Mouse (Mus musculus): ENCODE results near the gene Parva. TPM values are rescaled to one million over a fixed set of nuclear protein-coding genes. Genes with fewer than 3 reads are reported as not detected.

Parva gene
- total and polyA plus RNA-seq, 2 experiments from 2014 or later = 17.6 to 19.1 TPM

DNA sequence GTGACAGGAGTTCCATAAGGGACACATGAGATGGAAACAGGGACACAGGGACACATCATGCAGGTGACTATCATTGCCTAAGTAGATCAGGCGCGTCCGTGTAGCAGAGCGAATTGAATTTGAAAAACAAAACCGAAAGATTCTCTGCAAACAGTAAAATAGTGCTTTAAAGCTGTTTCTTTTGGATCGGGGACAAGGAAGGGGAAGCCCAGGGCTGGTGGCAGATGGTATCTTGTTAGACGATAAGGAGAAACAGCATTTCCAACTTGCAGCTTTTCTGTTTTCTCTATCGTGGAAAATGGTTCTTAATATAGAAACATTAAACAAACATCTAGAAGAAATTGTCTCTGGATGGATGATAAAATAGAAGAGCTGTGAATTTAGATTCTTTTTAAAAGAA is 21.7 kb upstream of the Parva start:
- Histone ChIP-seq H3K4me1 (ENCODE audit: insufficient read depth) (peaks cover 15% of the 10 kb centered on the region), H3K4me2 (ENCODE audit: low read depth) (no peak overlapping the region), H3K27ac (ENCODE audit: low read depth, low read length) (no peak overlapping the region), H3K27me3 (ENCODE audit: insufficient read depth, low read length) (no peaks in the 10 kb centered on the region), H3K36me3 (ENCODE audit: insufficient read depth) (no peaks in the 10 kb centered on the region), H3K9me3 (ENCODE audit: low read length) (no peaks in the 10 kb centered on the region), H3K9ac (no peak overlapping the region), H3K4me3 (ENCODE audit: low read depth, low read length) (no peak overlapping the region)
- DNase-seq = peak; percentile 81
- peak; percentile 63; the same call in 1 of the 2 replicates for ATAC-seq
- 46% methylated on average over 8 of the region's 8 CpGs for WGBS
- no peak for TF ChIP-seq CTCF (IDR thresholded peaks at IDR 0.05; ENCODE audit: low read depth)

- 17% methylated on average over 7 of the region's 7 CpGs for WGBS
- H3K9ac ChIP-seq = no peak overlapping the region
- peak; percentile 77 for DNase-seq
Measured at GRCm38 (mm10) chr7:112407597-112407996, 19.7 kb upstream of the Parva start.

GRCm38 (mm10) chr7:112409991-112410390 is 17.3 kb upstream of the Parva start:
- DNase-seq (no peak), ATAC-seq (no peak)
- Histone ChIP-seq H3K9ac (no peak overlapping the region), H3K4me2 (ENCODE audit: low read depth) (no peak overlapping the region), H3K4me1 (ENCODE audit: insufficient read depth) (peaks cover 15% of the 10 kb centered on the region), H3K27me3 (ENCODE audit: insufficient read depth, low read length) (no peaks in the 10 kb centered on the region), H3K4me3 (ENCODE audit: low read depth, low read length) (no peak overlapping the region), H3K9me3 (ENCODE audit: low read length) (no peaks in the 10 kb centered on the region), H3K36me3 (ENCODE audit: insufficient read depth) (no peaks in the 10 kb centered on the region), H3K27ac (ENCODE audit: low read depth, low read length) (no peak overlapping the region)
- TF ChIP-seq CTCF (IDR thresholded peaks at IDR 0.05; ENCODE audit: low read depth) = no peak
- 80% methylated on average over 3 of the region's 3 CpGs for WGBS

More at GRCm38 (mm10) chr7:112407597-112407996, 19.7 kb upstream of the Parva start:
- no peaks in the 10 kb centered on the region for H3K9me3 ChIP-seq (ENCODE audit: low read length)
- H3K4me1 ChIP-seq (ENCODE audit: insufficient read depth) = peaks cover 15% of the 10 kb centered on the region
- ATAC-seq = peak; percentile 67
- no peak overlapping the region for H3K4me3 ChIP-seq (ENCODE audit: low read depth, low read length)
- H3K27ac ChIP-seq (ENCODE audit: low read depth, low read length) = peak overlapping the region; percentile 37; the same call in 1 of the 2 replicates
- H3K36me3 ChIP-seq (ENCODE audit: insufficient read depth) = no peaks in the 10 kb centered on the region
- no peaks in the 10 kb centered on the region for H3K27me3 ChIP-seq (ENCODE audit: insufficient read depth, low read length)
- H3K4me2 ChIP-seq (ENCODE audit: low read depth) = no peak overlapping the region
- no peak for TF ChIP-seq CTCF (IDR thresholded peaks at IDR 0.05; ENCODE audit: low read depth)

DNA sequence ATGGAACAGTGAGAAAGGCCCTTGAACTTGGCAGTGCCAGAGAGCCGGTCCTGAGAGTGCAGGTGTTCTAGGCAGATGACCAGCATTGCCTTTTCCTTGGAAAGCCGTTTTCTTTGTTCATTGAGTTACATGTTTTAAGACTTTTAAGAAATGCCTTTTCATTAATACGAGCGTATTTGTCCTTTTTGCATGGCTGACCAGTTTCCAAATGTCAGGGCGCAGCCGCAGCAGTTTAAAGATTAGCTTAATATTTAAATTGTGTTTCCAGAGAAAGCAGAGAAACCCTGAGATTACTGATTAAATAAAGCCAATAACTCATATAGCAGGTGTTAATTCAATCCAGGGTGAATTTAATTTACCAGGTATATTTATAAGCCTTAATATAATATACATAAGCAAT is 14.0 kb upstream of the Parva start:
- Histone ChIP-seq H3K4me3 (ENCODE audit: low read depth, low read length) (no peak overlapping the region), H3K27me3 (ENCODE audit: insufficient read depth, low read length) (no peaks in the 10 kb centered on the region), H3K27ac (ENCODE audit: low read depth, low read length) (no peak overlapping the region), H3K4me2 (ENCODE audit: low read depth) (no peak overlapping the region), H3K4me1 (ENCODE audit: insufficient read depth) (peaks cover 8% of the 10 kb centered on the region; the same call in 1 of the 2 replicates), H3K9me3 (ENCODE audit: low read length) (no peaks in the 10 kb centered on the region), H3K9ac (no peak overlapping the region), H3K36me3 (ENCODE audit: insufficient read depth) (no peaks in the 10 kb centered on the region)
- WGBS = 82% methylated on average over 6 of the region's 6 CpGs
- DNase-seq (no peak), ATAC-seq (no peak)
- TF ChIP-seq CTCF (IDR thresholded peaks at IDR 0.05; ENCODE audit: low read depth) = no peak

DNA sequence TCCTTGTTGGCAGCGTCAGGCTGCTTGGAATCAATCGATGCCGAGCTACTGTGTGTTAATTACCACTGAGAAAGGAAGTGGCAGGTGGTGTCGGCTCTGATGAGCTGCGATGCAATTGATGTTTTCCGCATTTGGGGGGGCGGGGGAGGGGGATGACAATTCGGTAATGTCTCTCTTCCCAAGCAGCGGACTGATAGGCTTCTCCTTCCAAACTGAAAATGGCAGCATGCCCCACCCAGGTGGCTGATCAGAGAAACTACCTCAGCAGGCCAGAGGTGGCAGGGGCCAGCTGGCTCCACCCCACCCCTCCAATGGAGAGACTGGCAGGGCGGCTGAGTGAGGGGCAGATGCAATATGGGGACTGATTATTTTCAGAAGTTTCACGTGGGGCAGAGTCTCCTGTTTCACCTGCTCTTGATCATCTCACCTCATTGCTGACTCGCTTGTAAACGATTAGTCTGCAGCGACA is 11.2 kb upstream of the Parva start:
- no peak overlapping the region for H3K27ac ChIP-seq (ENCODE audit: low read depth, low read length)
- H3K4me2 ChIP-seq (ENCODE audit: low read depth) = peak overlapping the region; percentile 38
- H3K27me3 ChIP-seq (ENCODE audit: insufficient read depth, low read length) = no peaks in the 10 kb centered on the region
- no peak overlapping the region for H3K4me3 ChIP-seq (ENCODE audit: low read depth, low read length)
- H3K36me3 ChIP-seq (ENCODE audit: insufficient read depth) = no peaks in the 10 kb centered on the region
- H3K4me1 ChIP-seq (ENCODE audit: insufficient read depth) = peaks cover 8% of the 10 kb centered on the region; the same call in 1 of the 2 replicates
- no peak for TF ChIP-seq CTCF (IDR thresholded peaks at IDR 0.05; ENCODE audit: low read depth)
- H3K9me3 ChIP-seq (ENCODE audit: low read length) = no peaks in the 10 kb centered on the region
- DNase-seq (peak; percentile 68), ATAC-seq (peak; percentile 71)
- WGBS = 6% methylated on average over 14 of the region's 14 CpGs
- H3K9ac ChIP-seq = no peak overlapping the region

DNA sequence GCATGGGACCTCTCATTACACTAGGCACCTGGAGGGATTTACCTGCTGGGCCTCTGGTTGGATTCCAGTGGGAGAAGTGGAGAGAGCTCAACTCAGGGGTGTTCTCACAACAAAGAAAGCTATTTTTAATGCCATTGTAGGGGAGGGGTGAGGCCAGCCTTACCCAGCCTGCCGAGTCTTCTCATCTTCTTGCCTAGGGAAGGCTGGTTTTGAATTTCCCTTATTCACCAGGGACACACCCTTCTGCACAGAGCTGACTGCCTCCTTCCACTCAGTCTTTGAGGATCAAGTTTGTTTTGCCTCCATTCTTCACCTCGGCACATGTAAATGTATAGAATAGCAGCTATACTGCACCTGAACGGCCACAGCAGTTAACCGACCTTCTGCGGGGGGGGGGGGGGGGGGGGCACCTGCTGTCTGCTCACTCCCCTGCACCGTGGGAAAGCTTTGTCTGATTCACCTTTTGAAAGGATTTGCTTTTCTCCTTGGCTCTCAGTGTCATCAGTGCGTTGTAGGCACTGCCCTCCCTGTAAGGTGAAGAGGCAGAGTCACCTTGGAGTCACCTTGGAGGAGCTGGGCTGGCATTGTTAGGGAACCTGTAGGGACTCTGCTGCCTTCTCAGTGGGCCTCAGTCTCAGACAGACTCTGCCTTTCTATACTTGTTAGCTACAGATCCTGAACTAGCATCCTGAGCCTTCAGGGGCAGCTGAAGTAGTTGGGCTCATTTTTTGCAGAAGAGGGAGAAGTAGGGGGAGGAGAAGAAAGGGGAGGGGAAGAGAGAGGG is 10.4 kb upstream of the Parva start:
- Histone ChIP-seq H3K4me2 (ENCODE audit: low read depth) (no peak overlapping the region), H3K27me3 (ENCODE audit: insufficient read depth, low read length) (no peaks in the 10 kb centered on the region), H3K27ac (ENCODE audit: low read depth, low read length) (no peak overlapping the region), H3K4me1 (ENCODE audit: insufficient read depth) (peaks cover 8% of the 10 kb centered on the region; the same call in 1 of the 2 replicates), H3K36me3 (ENCODE audit: insufficient read depth) (no peaks in the 10 kb centered on the region), H3K9ac (no peak overlapping the region), H3K9me3 (ENCODE audit: low read length) (no peaks in the 10 kb centered on the region), H3K4me3 (ENCODE audit: low read depth, low read length) (no peak overlapping the region)
- ATAC-seq = 0 out of 2 replicates have a peak, but pooled peaks have one; percentile 14
- no peak for DNase-seq
- no peak for TF ChIP-seq CTCF (IDR thresholded peaks at IDR 0.05; ENCODE audit: low read depth)
- WGBS = 14% methylated on average over 7 of the region's 7 CpGs

DNA sequence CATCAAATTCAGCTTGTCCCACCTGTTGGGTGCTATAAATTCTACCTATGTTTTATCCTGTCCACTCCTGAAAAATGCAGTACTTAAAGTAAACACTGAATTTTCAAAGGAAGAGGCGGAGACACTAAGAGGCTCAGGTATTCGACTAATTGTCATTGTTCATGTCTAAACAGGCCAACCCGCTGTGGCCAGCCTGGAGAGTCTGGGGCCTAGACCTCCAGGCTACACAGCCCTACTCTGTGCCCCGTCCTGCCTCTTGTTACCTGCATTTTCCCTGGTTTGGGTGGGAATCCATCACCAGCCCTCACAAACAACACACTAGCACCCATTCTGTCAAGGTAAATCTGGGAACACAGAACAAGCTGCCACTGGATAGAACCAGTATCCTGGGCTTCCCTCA is 9.7 kb upstream of the Parva start:
- Histone ChIP-seq H3K36me3 (ENCODE audit: insufficient read depth) (no peaks in the 10 kb centered on the region), H3K9ac (no peak overlapping the region), H3K4me1 (ENCODE audit: insufficient read depth) (peaks cover 8% of the 10 kb centered on the region; the same call in 1 of the 2 replicates), H3K27me3 (ENCODE audit: insufficient read depth, low read length) (no peaks in the 10 kb centered on the region), H3K9me3 (ENCODE audit: low read length) (no peaks in the 10 kb centered on the region), H3K4me3 (ENCODE audit: low read depth, low read length) (no peak overlapping the region), H3K27ac (ENCODE audit: low read depth, low read length) (no peak overlapping the region), H3K4me2 (ENCODE audit: low read depth) (no peak overlapping the region)
- no peak for DNase-seq
- WGBS = 65% methylated on average over 4 of the region's 4 CpGs
- ATAC-seq = no peak
- no peak for TF ChIP-seq CTCF (IDR thresholded peaks at IDR 0.05; ENCODE audit: low read depth)

Measured in forebrain, postnatal 0 days (tissue).